Mouse (Mus musculus): ENCODE results near the gene Gm10057.
"Not testable (repeated sequence)": the region's sequence is repeated elsewhere in the genome, so short reads cannot be mapped to it uniquely, and the experiment has no call there.

Gm10057 gene

DNA sequence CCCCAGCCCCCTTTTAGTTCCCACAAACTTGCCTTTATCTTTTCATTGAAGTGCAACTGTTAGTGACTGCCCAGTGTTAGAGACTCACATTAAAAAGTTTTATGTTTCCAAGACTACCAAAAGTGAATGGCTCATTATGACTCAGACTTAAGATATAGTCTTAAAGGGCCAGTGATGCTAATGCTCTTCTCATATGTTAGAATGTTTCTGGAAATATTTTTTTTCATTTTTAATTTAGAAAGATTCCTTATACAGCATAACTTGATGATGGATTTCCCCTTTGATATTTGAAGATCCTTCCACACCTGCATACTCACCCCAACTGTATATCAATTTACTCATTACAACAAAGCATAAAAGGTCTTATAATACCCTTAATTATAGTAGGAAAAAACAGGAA, at the start of gene Gm10057:
Gene Gm10057, minus strand, starts transcription at position 101 of the 400 bp plus-strand sequence.
- not testable (repeated sequence) for DNase-seq

DNA sequence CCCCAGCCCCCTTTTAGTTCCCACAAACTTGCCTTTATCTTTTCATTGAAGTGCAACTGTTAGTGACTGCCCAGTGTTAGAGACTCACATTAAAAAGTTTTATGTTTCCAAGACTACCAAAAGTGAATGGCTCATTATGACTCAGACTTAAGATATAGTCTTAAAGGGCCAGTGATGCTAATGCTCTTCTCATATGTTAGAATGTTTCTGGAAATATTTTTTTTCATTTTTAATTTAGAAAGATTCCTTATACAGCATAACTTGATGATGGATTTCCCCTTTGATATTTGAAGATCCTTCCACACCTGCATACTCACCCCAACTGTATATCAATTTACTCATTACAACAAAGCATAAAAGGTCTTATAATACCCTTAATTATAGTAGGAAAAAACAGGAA, 21.1 kb downstream of the Gm10057 start, which contains the start of gene 4921511M17Rik:
Gene 4921511M17Rik, minus strand, starts transcription at position 101 of the 400 bp plus-strand sequence.
- DNase-seq = not testable (repeated sequence)

DNA sequence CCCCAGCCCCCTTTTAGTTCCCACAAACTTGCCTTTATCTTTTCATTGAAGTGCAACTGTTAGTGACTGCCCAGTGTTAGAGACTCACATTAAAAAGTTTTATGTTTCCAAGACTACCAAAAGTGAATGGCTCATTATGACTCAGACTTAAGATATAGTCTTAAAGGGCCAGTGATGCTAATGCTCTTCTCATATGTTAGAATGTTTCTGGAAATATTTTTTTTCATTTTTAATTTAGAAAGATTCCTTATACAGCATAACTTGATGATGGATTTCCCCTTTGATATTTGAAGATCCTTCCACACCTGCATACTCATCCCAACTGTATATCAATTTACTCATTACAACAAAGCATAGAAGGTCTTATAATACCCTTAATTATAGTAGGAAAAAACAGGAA, 42.3 kb downstream of the Gm10057 start, which contains the start of gene Samt1:
Gene Samt1, minus strand, starts transcription at position 101 of the 400 bp plus-strand sequence.
- not testable (repeated sequence) for DNase-seq
